In genomic region chr7:44486927-44487575, GRCm38 (mm10) we compare ENCODE assay signal across 14 mouse cellular contexts. TPM values are rescaled to one million over a fixed set of nuclear protein-coding genes. Genes with fewer than 3 reads are reported as not detected.
A peak's percentile ranks its signal among the peaks of the same experiment; 100 is the strongest.
DNase-seq lines count a peak whose midpoint lies in the region; ATAC-seq and TF ChIP-seq lines count a peak whose summit lies in the region.
"Had no signal": no experiment of that assay in that cellular context is flagged by ENCODE, and none has a peak within 500 bp of the region (broad histone marks: within the 10 kb centered on the region; RNA-seq: fewer than 3 reads in every experiment).

No protein-coding gene starts in this region.

- H3K9ac ChIP-seq in heart, embryonic 16.5 days (ENCODE audit: low read length), result peak overlapping the region; percentile 32; the same call in 1 of the 2 replicates
- H3K9ac ChIP-seq in kidney, embryonic 14.5 days (ENCODE audit: low read depth, low read length), result no peak overlapping the region
- H3K9ac ChIP-seq: lung, embryonic 14.5 days had no signal

- intact Hi-C loops in heart, postnatal 36 days (cut with DNase I), result no loop called here

- no peak for TF ChIP-seq CTCF in cortical plate, adult 2 months (IDR thresholded peaks at IDR 0.05; ENCODE audit: extremely low read depth, insufficient read depth, low read length)

- H3K27me3 ChIP-seq in megakaryocyte, embryonic 14.5 days (replicated peaks), result peaks cover 11% of the 10 kb centered on the region
- H3K27me3 ChIP-seq in heart, embryonic 16.5 days (ENCODE audit: control insufficient read depth, insufficient read depth, low read length), result no peaks in the 10 kb centered on the region
- peaks cover 7% of the 10 kb centered on the region; the same call in 1 of the 2 replicates for H3K27me3 ChIP-seq in kidney, embryonic 14.5 days (ENCODE audit: control insufficient read depth, insufficient read depth, low read length)

- no peaks in the 10 kb centered on the region for H3K9me3 ChIP-seq in megakaryocyte, embryonic 14.5 days
- no peaks in the 10 kb centered on the region for H3K9me3 ChIP-seq in heart, embryonic 16.5 days (replicated peaks; ENCODE audit: control insufficient read depth, low read length)
- H3K9me3 ChIP-seq in kidney, embryonic 14.5 days (ENCODE audit: control insufficient read depth, low read length), result no peaks in the 10 kb centered on the region
- H3K9me3 ChIP-seq: limb, embryonic 10.5 days had no signal

- peak; percentile 63 for DNase-seq in heart, adult 11 months
- DNase-seq in heart, postnatal 36 days, result no peak
- DNase-seq: kidney, postnatal 36 days; lung, embryonic 14.5 days; thymus, postnatal 14 days had no signal

- WGBS in heart, embryonic 16.5 days, result 46% methylated on average over 13 of the region's 13 CpGs
- WGBS in kidney, embryonic 14.5 days, result 71% methylated on average over 13 of the region's 13 CpGs

- ATAC-seq in megakaryocyte, adult 5-6 weeks (ENCODE audit: poor library complexity, severe bottlenecking), result no peak
- ATAC-seq in heart, embryonic 16.5 days (replicated peaks; ENCODE audit: extremely low read depth, insufficient read depth, low FRiP score), result no peak
- ATAC-seq in kidney, embryonic 14.5 days (ENCODE audit: low FRiP score, low TSS enrichment), result no peak
- ATAC-seq: activated CD4-positive, CD25-positive, alpha-beta regulatory T cell, adult 4 months had no signal

- H3K4me1 ChIP-seq in megakaryocyte, embryonic 14.5 days, result peaks cover 34% of the 10 kb centered on the region
- no peaks in the 10 kb centered on the region for H3K4me1 ChIP-seq in cortical plate, adult 2 months (ENCODE audit: control insufficient read depth, insufficient read depth, low read length)
- peaks cover 15% of the 10 kb centered on the region for H3K4me1 ChIP-seq in heart, embryonic 16.5 days (ENCODE audit: control insufficient read depth, insufficient read depth, low read length)
- no peaks in the 10 kb centered on the region for H3K4me1 ChIP-seq in kidney, embryonic 14.5 days (ENCODE audit: control insufficient read depth, insufficient read depth, low read length)
- H3K4me1 ChIP-seq: limb, embryonic 10.5 days had no signal

- no peak overlapping the region for H3K4me2 ChIP-seq in heart, embryonic 16.5 days (ENCODE audit: low read depth, low read length)
- H3K4me2 ChIP-seq in kidney, embryonic 14.5 days (replicated peaks; ENCODE audit: low read depth, low read length), result no peak overlapping the region
- H3K4me2 ChIP-seq: lung, embryonic 14.5 days had no signal

- peak overlapping the region; percentile 1 for H3K4me3 ChIP-seq in megakaryocyte, embryonic 14.5 days (replicated peaks)
- no peak overlapping the region for H3K4me3 ChIP-seq in cortical plate, adult 2 months (ENCODE audit: insufficient read depth, low read length)
- no peak overlapping the region for H3K4me3 ChIP-seq in heart, embryonic 16.5 days (ENCODE audit: low read length)
- no peak overlapping the region for H3K4me3 ChIP-seq in kidney, embryonic 14.5 days (ENCODE audit: low read length)
- H3K4me3 ChIP-seq: limb, embryonic 10.5 days had no signal

- H3K36me3 ChIP-seq in megakaryocyte, embryonic 14.5 days (replicated peaks; ENCODE audit: low read length), result peaks cover 48% of the 10 kb centered on the region
- H3K36me3 ChIP-seq in heart, embryonic 16.5 days (ENCODE audit: control insufficient read depth, insufficient read depth), result peaks cover 12% of the 10 kb centered on the region; the same call in 1 of the 2 replicates
- H3K36me3 ChIP-seq in kidney, embryonic 14.5 days (ENCODE audit: control insufficient read depth, insufficient read depth, low read length), result peaks cover 28% of the 10 kb centered on the region

- H3K27ac ChIP-seq in cortical plate, adult 2 months (ENCODE audit: insufficient read depth, low read length), result 0 out of 2 replicates have a peak overlapping the region, but pooled peaks have one; percentile 1
- H3K27ac ChIP-seq in heart, embryonic 16.5 days (ENCODE audit: low read length), result peak overlapping the region; percentile 61
- H3K27ac ChIP-seq in kidney, embryonic 14.5 days (ENCODE audit: low read depth, low read length), result no peak overlapping the region
- H3K27ac ChIP-seq: limb, embryonic 10.5 days had no signal

- no peak for TF ChIP-seq POLR2A in cortical plate, adult 2 months (IDR thresholded peaks at IDR 0.05; ENCODE audit: extremely low read depth, insufficient read depth, low read length)

RNA-seq across cellular contexts. Expression of gene Emc10, which starts 9.3 kb away (rescaled TPM):
- 10 to 100 TPM; 87.6 to 87.9 TPM for total RNA-seq in heart, postnatal 36 days (2021)
- polyA plus RNA-seq in megakaryocyte, embryonic 14.5 days (2012; ENCODE audit: insufficient read depth, low replicate concordance), result 156 and 185 TPM in 2 replicates
- total RNA-seq in megakaryocyte, adult 5-6 weeks (2015), result 42.4 and 47.4 TPM in 2 replicates
- total RNA-seq in megakaryocyte, adult 5-6 weeks (2017), result 23.1 and 27.4 TPM in 2 replicates
- 297 and 308 TPM in 2 replicates for polyA plus RNA-seq in cortical plate, adult 2 months (2012; rRNA removed)
- 87.9 and 88.7 TPM in 2 replicates for polyA plus RNA-seq in heart, embryonic 16.5 days (2015; fragmentation: Nextera tagmentation; extraction: Ambion mirVana)
- 122 and 138 TPM in 2 replicates for polyA plus RNA-seq in kidney, embryonic 14.5 days (2014; fragmentation: Nextera tagmentation; extraction: Ambion mirVana)

RNA-seq across cellular contexts. Expression of gene Fam71e1, which starts 9.3 kb away (rescaled TPM):
- total RNA-seq in heart, postnatal 36 days (2021), result 1 to 10 TPM; 3.1 to 3.2 TPM
- polyA plus RNA-seq in megakaryocyte, embryonic 14.5 days (2012; ENCODE audit: insufficient read depth, low replicate concordance), result 2.1 and 9.0 TPM in 2 replicates
- total RNA-seq in megakaryocyte, adult 5-6 weeks (2015), result 1.7 and 2.0 TPM in 2 replicates
- 0.12 TPM in 1 of 2 replicates, not detected in the other for total RNA-seq in megakaryocyte, adult 5-6 weeks (2017)
- polyA plus RNA-seq in cortical plate, adult 2 months (2012; rRNA removed), result 27.0 and 29.4 TPM in 2 replicates
- polyA plus RNA-seq in heart, embryonic 16.5 days (2015; fragmentation: Nextera tagmentation; extraction: Ambion mirVana), result 6.8 and 7.6 TPM in 2 replicates
- polyA plus RNA-seq in kidney, embryonic 14.5 days (2014; fragmentation: Nextera tagmentation; extraction: Ambion mirVana), result 13.2 and 16.6 TPM in 2 replicates
- total RNA-seq: hematopoietic stem cell, adult 5-6 weeks had no signal

RNA-seq across cellular contexts. Expression of gene Josd2, which starts 19.3 kb away (rescaled TPM):
- 100 to 1,000 TPM; 127 to 143 TPM for total RNA-seq in heart, postnatal 36 days (2021)
- 191 and 466 TPM in 2 replicates for polyA plus RNA-seq in megakaryocyte, embryonic 14.5 days (2012; ENCODE audit: insufficient read depth, low replicate concordance)
- total RNA-seq in megakaryocyte, adult 5-6 weeks (2015), result 18.2 and 20.3 TPM in 2 replicates
- total RNA-seq in megakaryocyte, adult 5-6 weeks (2017), result 12.5 and 14.0 TPM in 2 replicates
- polyA plus RNA-seq in cortical plate, adult 2 months (2012; rRNA removed), result 232 and 256 TPM in 2 replicates
- 157 and 169 TPM in 2 replicates for polyA plus RNA-seq in heart, embryonic 16.5 days (2015; fragmentation: Nextera tagmentation; extraction: Ambion mirVana)
- polyA plus RNA-seq in kidney, embryonic 14.5 days (2014; fragmentation: Nextera tagmentation; extraction: Ambion mirVana), result 64.9 and 78.9 TPM in 2 replicates

RNA-seq across cellular contexts. Expression of gene Aspdh, which starts 21.9 kb away (rescaled TPM):
- under 1 TPM; 0.65 to 0.75 TPM for total RNA-seq in heart, postnatal 36 days (2021)
- not detected in 2 replicates for polyA plus RNA-seq in megakaryocyte, embryonic 14.5 days (2012; ENCODE audit: insufficient read depth, low replicate concordance)
- total RNA-seq in megakaryocyte, adult 5-6 weeks (2015), result not detected in 2 replicates
- not detected in 2 replicates for total RNA-seq in megakaryocyte, adult 5-6 weeks (2017)
- 8.2 and 8.7 TPM in 2 replicates for polyA plus RNA-seq in cortical plate, adult 2 months (2012; rRNA removed)
- polyA plus RNA-seq in heart, embryonic 16.5 days (2015; fragmentation: Nextera tagmentation; extraction: Ambion mirVana), result 0.62 and 1.2 TPM in 2 replicates
- 0.88 and 1.6 TPM in 2 replicates for polyA plus RNA-seq in kidney, embryonic 14.5 days (2014; fragmentation: Nextera tagmentation; extraction: Ambion mirVana)
- total RNA-seq: hematopoietic stem cell, adult 5-6 weeks had no signal
- polyA plus RNA-seq: activated CD4-positive, CD25-positive, alpha-beta regulatory T cell, adult 4 months; limb, embryonic 10.5 days had no signal

RNA-seq across cellular contexts. Expression of gene Mybpc2, which starts 37.4 kb away (rescaled TPM):
- 10 to 100 TPM; 16.5 to 20.1 TPM for total RNA-seq in heart, postnatal 36 days (2021)
- polyA plus RNA-seq in megakaryocyte, embryonic 14.5 days (2012; ENCODE audit: insufficient read depth, low replicate concordance), result 0.09 TPM in 1 of 2 replicates, not detected in the other
- total RNA-seq in megakaryocyte, adult 5-6 weeks (2015), result not detected in 2 replicates
- total RNA-seq in megakaryocyte, adult 5-6 weeks (2017), result not detected in 2 replicates
- polyA plus RNA-seq in cortical plate, adult 2 months (2012; rRNA removed), result 0.04 and 0.06 TPM in 2 replicates
- 4.5 and 4.6 TPM in 2 replicates for polyA plus RNA-seq in heart, embryonic 16.5 days (2015; fragmentation: Nextera tagmentation; extraction: Ambion mirVana)
- polyA plus RNA-seq in kidney, embryonic 14.5 days (2014; fragmentation: Nextera tagmentation; extraction: Ambion mirVana), result 0.06 and 0.18 TPM in 2 replicates
- total RNA-seq: hematopoietic stem cell, adult 5-6 weeks had no signal
- polyA plus RNA-seq: activated CD4-positive, CD25-positive, alpha-beta regulatory T cell, adult 4 months; neural tube, embryonic 11.5 days had no signal
